Mouse (Mus musculus): ENCODE measurements around the gene Gcdh.

The Gcdh gene

GRCm38 (mm10) chr8:84871376-84872308 lies 22.1 kb downstream of the Gcdh start, which contains the start of gene Syce2:
Gene Syce2, plus strand, starts transcription at chr8:84872111.
- DNase-seq = peak; percentile 69 to 72

GRCm38 (mm10) chr8:84856864-84857441 lies 36.8 kb downstream of the Gcdh start, which contains the start of gene Farsa:
Gene Farsa, plus strand, starts transcription at chr8:84856989.
- peak; percentile 93 to 95 for DNase-seq

- DNase-seq = no peak
These were observed 37.3 kb downstream of the Gcdh start for GRCm38 (mm10) chr8:84856434-84856833.

GRCm38 (mm10) chr8:84847684-84848435 lies 45.9 kb downstream of the Gcdh start:
- no peak for DNase-seq

GRCm38 (mm10) chr8:84846722-84847572 lies 46.8 kb downstream of the Gcdh start, which contains the start of gene Calr:
Gene Calr, minus strand, starts transcription at chr8:84846934.
- DNase-seq = peak; percentile 99 to 100

- DNase-seq = peak; percentile 25 to 45
These were observed 47.5 kb downstream of the Gcdh start for GRCm38 (mm10) chr8:84846094-84846721.

- peak; percentile 48 to 58 for DNase-seq
These were observed 48.2 kb downstream of the Gcdh start for GRCm38 (mm10) chr8:84845355-84846093.

- DNase-seq = no peak
These were observed 49.2 kb downstream of the Gcdh start for GRCm38 (mm10) chr8:84844397-84845070.

GRCm38 (mm10) chr8:84841514-84841913 lies 52.2 kb downstream of the Gcdh start:
- DNase-seq = no peak

GRCm38 (mm10) chr8:84840248-84840999 lies 53.3 kb downstream of the Gcdh start, which contains the start of gene Rad23a:
Gene Rad23a, minus strand, starts transcription at chr8:84840665.
- DNase-seq = peak; percentile 93

- DNase-seq = no peak
These were observed 53.9 kb downstream of the Gcdh start for GRCm38 (mm10) chr8:84839875-84840247.

GRCm38 (mm10) chr8:84839411-84839810 lies 54.3 kb downstream of the Gcdh start:
- no peak for DNase-seq

GRCm38 (mm10) chr8:84838513-84838912 lies 55.2 kb downstream of the Gcdh start:
- no peak for DNase-seq

GRCm38 (mm10) chr8:84837912-84838470 lies 55.7 kb downstream of the Gcdh start:
- no peak for DNase-seq

- peak in 1 of 2 experiments; percentile 38 for DNase-seq
These were observed 56.4 kb downstream of the Gcdh start for GRCm38 (mm10) chr8:84837149-84837911.

Data from cerebellum, adult 18-20 months (tissue).